Mouse (Mus musculus) hindbrain, embryonic 11.5 days (tissue): Measurements from ENCODE around the gene Lhx3. TPM values are rescaled to one million over a fixed set of nuclear protein-coding genes. Genes with fewer than 3 reads are reported as not detected.

Experiments
- ATAC-seq: fragments of 200-750 bp; cut with Nextera tagmentation; 2 replicates; pipeline ENCODE4 v1.8.0; 2017; ENCODE audit warnings: mild to moderate bottlenecking, moderate TSS enrichment, moderate library complexity; ENCODE audit not compliant: low FRiP score
- DNase-seq: peaks from one replicate; pipeline ENCODE4 v3.0.0-alpha.2; 2015; ENCODE audit warnings: low spot score
- H3K27ac ChIP-seq: fragments of 300-500 bp; sonication (generic); 2 replicates; pipeline ENCODE4 v1.5.1; 2014; ENCODE audit warnings: mild to moderate bottlenecking, low read depth, low read length
- H3K27me3 ChIP-seq: fragments of 300-500 bp; sonication (generic); 2 replicates; pipeline ENCODE4 v1.6.1; 2014; ENCODE audit warnings: mild to moderate bottlenecking, low read length, moderate library complexity, mixed read lengths; ENCODE audit not compliant: control insufficient read depth, insufficient read depth
- H3K36me3 ChIP-seq: fragments of 300-500 bp; sonication (generic); 2 replicates; pipeline ENCODE4 v1.6.1; 2014; ENCODE audit warnings: mild to moderate bottlenecking, low read length, moderate library complexity, mixed read lengths; ENCODE audit not compliant: control insufficient read depth, insufficient read depth
- H3K4me1 ChIP-seq: fragments of 300-500 bp; sonication (generic); replicated peaks from 2 replicates; pipeline ENCODE4 v1.6.1; 2014; ENCODE audit warnings: low read length, mixed read lengths; ENCODE audit not compliant: control insufficient read depth, insufficient read depth
- H3K4me2 ChIP-seq: fragments of 300-500 bp; sonication (generic); replicated peaks from 2 replicates; pipeline ENCODE4 v1.6.1; 2014; ENCODE audit warnings: mild to moderate bottlenecking, low read depth, low read length
- H3K4me3 ChIP-seq: fragments of 300-500 bp; sonication (generic); 2 replicates; pipeline ENCODE4 v1.5.1; 2014; ENCODE audit warnings: low read depth, low read length
- H3K9ac ChIP-seq: fragments of 300-500 bp; sonication (generic); 2 replicates; pipeline ENCODE4 v1.6.1; 2014; ENCODE audit warnings: low read depth, low read length
- H3K9me3 ChIP-seq: fragments of 300-500 bp; sonication (generic); 2 replicates; pipeline ENCODE4 v1.6.1; 2016; ENCODE audit warnings: low read length; ENCODE audit not compliant: control insufficient read depth
- WGBS: fragments of 180-500 bp; shearing (Covaris S2); extraction: QIAGEN DNeasy Blood & Tissue Kit; methylation state at CpG from one replicate; pipeline ENCODE4 v1.1.7; 2014; 5-methylcytosine and 5-hydroxymethylcytosine counted together
- polyA plus RNA-seq: library from polyadenylated mRNA; unstranded; fragments of >200 nt; fragmentation: Nextera tagmentation; extraction: Ambion mirVana; gene quantifications from 2 replicates; pipeline ENCODE4 v1.2.1, GENCODE M21; 2014

The Lhx3 gene
- 6.1 and 7.4 TPM in 2 replicates for polyA plus RNA-seq

DNA sequence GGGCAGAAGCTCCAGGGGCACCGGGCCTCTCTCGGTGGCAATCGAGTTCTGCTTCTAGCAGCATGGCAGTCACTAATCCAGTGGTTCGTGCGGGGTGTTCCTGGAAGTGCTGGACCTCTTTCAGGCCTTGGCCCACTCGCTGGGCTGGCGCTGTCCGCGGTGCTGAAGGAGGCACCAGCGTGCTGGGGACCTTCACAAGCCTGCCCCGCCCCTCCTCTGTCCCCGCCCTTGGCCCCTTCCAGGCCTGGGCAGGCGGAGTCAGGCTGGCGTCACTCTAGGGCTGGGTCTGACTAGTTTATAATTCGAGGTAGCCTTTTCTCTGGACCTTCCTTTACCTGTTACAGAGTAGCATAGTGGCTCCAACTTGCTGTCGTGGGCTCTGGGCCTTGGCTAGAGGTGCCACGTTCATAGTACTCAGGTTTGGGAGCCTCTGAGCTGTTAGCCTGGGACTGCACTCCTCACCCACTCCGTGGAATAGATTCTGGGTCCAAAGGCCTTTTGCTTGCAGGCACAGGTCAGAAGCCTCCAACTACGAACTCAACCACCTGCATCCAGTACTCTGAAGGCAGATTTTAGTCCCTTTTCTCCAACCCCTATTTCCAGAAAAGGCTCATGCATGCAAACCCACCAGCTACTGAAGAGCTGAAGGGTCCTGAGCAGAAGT is at the start of gene Lhx3:
Gene Lhx3 (minus strand): TSS at position 164 of the 664 bp plus-strand sequence.
- H3K4me2 ChIP-seq = peak within 1 kb of the TSS; percentile 36; the same call in 1 of the 2 replicates
- H3K9me3 ChIP-seq = no peaks in the 10 kb centered on the region
- peaks cover 12% of the 10 kb centered on the region for H3K4me1 ChIP-seq
- ATAC-seq (peak; percentile 60; the same call in 1 of the 2 replicates), DNase-seq (peak; percentile 91)
- WGBS = 6% methylated on average over 19 of the region's 19 CpGs
- H3K9ac ChIP-seq = no peak within 1 kb of the TSS
- H3K36me3 ChIP-seq = peaks cover 10% of the 10 kb centered on the region
- peak within 1 kb of the TSS; percentile 17; the same call in 1 of the 2 replicates for H3K4me3 ChIP-seq
- peak within 1 kb of the TSS; percentile 30; the same call in 1 of the 2 replicates for H3K27ac ChIP-seq
- H3K27me3 ChIP-seq = peaks cover 52% of the 10 kb centered on the region

DNA sequence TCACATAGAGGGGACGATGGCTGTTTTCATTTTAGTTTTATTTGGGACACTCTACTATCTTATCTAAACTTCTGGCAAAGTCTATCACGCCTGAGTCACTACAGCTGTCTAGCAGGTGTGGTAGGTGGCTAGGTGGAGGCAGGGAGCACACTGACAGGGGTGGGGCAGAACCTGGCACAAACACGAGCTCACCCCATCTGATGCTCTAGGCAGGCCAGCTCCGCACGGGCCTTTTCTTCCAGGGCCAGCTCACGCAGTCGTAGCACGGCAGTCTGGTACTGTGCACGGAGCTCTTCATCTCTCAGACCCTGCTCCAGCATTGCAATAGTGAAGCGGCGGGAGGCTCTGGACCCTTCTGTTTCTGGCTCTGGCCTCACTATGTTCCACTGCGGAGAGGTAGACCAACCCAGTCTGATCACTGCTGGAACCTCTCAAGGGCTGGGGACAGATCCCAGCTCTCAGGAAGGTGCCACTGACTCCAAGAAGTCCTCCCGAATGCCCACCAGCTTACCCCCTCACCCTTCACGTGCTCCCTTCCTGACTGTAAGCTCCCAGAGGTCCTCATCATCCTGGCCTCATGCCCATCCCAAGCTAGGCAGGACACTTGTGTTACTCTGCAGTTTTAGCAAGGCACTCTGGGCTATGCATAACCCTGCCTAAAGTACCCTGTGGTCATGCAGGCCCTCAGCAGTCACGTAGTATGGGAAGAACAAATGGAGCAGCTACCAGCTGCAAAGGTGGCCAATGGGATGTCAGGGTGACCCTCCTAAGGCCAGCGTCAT is 49.4 kb upstream of the Lhx3 start:
- ATAC-seq (no peak), DNase-seq (no peak)
- Histone ChIP-seq H3K4me2 (no peak overlapping the region), H3K27me3 (no peaks in the 10 kb centered on the region), H3K36me3 (no peaks in the 10 kb centered on the region), H3K4me3 (no peak overlapping the region), H3K9me3 (no peaks in the 10 kb centered on the region), H3K27ac (no peak overlapping the region), H3K9ac (no peak overlapping the region), H3K4me1 (no peaks in the 10 kb centered on the region)
- WGBS = 85% methylated on average over 16 of the region's 16 CpGs

DNA sequence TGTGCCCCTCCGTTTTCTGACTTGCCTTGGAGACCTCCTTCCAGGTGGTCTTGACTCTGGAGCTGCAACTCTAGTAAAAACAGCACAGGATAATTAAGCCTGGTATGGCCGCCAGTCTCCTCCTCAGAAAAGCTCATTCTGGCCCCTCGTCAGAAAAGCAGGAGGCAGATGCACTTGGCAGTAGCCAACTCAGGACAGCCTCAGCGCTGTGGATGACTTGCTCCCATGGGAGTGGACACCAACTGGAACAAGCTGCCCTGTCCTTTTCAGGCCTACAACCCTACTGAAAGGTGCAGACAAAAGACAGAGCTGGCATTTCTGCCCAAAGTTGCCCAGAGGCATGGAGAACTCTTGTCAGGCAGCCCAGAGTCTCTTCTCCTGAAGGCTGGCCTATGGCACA is 46.7 kb upstream of the Lhx3 start:
- DNase-seq = no peak
- no peak for ATAC-seq

DNA sequence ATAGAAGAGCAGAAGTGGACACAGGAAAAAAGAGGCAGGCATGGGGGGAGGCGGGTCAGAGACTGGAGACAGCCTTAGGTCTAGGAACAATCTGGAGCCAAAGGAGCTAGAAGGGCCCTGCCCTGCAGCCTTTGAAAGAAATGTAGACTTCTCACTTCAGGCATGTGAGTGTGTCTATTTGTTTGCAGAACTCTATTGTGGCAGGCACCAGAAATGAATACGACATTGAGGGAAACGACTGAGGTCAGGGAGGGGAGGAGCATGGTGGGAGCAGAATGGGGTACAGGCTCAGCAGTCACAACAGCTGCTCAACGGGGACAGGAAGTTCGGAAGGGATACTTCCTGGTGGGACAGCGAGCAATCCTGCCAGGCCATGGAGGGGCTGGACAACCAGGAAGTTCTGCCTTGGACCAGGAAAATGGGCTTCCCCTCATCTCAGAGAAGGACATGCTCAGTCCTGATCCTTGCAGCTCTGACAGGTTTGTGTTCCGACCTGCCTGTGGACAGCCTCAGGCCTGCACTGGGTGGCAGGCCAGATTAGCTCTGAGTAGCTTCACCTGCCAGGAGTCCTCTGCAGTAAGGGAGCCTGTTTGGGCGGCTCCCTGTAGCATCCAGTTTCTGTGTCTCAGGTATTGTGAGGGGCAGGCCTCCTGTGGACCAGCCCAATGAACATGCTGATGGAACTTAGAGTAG is 44.6 kb upstream of the Lhx3 start:
- H3K36me3 ChIP-seq = no peaks in the 10 kb centered on the region
- H3K4me3 ChIP-seq = no peak overlapping the region
- H3K4me1 ChIP-seq = no peaks in the 10 kb centered on the region
- no peak overlapping the region for H3K4me2 ChIP-seq
- no peak overlapping the region for H3K9ac ChIP-seq
- no peak for ATAC-seq
- H3K27ac ChIP-seq = no peak overlapping the region
- 68% methylated on average over 8 of the region's 8 CpGs for WGBS
- no peaks in the 10 kb centered on the region for H3K9me3 ChIP-seq
- no peaks in the 10 kb centered on the region for H3K27me3 ChIP-seq
- no peak for DNase-seq

More for the DNA sequence above, 46.7 kb upstream of the Lhx3 start:
- Histone ChIP-seq H3K27ac (no peak overlapping the region), H3K9me3 (no peaks in the 10 kb centered on the region), H3K4me3 (no peak overlapping the region), H3K9ac (no peak overlapping the region), H3K36me3 (no peaks in the 10 kb centered on the region), H3K4me2 (no peak overlapping the region), H3K4me1 (no peaks in the 10 kb centered on the region), H3K27me3 (no peaks in the 10 kb centered on the region)
- 65% methylated on average over 4 of the region's 4 CpGs for WGBS

DNA sequence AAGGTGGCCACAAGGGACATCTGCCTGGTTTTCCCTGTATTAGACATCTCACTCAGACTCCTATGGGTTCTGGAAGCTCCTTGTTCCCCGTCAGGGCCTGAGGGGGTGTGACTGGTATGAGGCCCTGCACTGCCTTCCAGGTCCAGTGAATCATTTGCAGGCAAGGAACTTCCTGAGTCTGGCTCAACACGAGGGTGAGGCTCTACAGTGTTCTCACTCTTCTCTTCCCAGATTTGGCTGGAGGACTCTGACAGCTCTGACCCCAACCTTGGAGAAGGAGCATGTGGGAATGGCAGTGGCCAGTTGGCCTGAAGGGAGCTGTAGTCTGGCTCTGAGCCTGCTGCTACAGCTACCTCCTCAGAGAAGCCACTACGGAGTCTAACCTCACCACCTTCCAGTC is 39.4 kb upstream of the Lhx3 start:
- ATAC-seq (no peak), DNase-seq (no peak)
- Histone ChIP-seq H3K4me1 (no peaks in the 10 kb centered on the region), H3K36me3 (no peaks in the 10 kb centered on the region), H3K9ac (no peak overlapping the region), H3K4me3 (no peak overlapping the region), H3K27ac (no peak overlapping the region), H3K27me3 (no peaks in the 10 kb centered on the region), H3K9me3 (no peaks in the 10 kb centered on the region), H3K4me2 (no peak overlapping the region)
- 63% methylated on average over 3 of the region's 3 CpGs for WGBS

DNA sequence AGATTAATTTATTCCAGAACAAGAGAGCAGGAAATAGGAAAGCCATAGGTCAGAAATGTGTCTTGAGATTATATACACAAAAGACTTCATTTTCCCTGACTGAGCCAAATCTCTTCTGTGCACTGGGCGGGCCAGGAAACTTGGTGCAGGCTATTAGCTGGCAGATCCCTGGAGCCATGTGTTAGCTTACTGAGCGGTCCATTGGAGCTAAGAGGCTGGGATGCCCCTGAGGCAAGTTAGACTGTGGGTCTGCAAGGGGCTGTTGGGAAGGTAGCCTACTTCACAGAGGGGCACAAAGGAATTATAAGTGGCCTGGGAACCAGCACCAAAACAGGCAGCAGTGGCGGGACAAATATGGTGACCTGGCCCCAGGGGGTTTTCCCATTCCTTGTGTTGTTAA is 32.8 kb upstream of the Lhx3 start:
- no peaks in the 10 kb centered on the region for H3K9me3 ChIP-seq
- DNase-seq (no peak), ATAC-seq (no peak)
- H3K4me1 ChIP-seq = peaks cover 4% of the 10 kb centered on the region; the same call in 1 of the 2 replicates
- no peak overlapping the region for H3K4me3 ChIP-seq
- no peaks in the 10 kb centered on the region for H3K36me3 ChIP-seq
- no peak overlapping the region for H3K4me2 ChIP-seq
- H3K27ac ChIP-seq = no peak overlapping the region
- WGBS = 75% methylated on average over 3 of the region's 3 CpGs
- H3K9ac ChIP-seq = no peak overlapping the region
- H3K27me3 ChIP-seq = no peaks in the 10 kb centered on the region

DNA sequence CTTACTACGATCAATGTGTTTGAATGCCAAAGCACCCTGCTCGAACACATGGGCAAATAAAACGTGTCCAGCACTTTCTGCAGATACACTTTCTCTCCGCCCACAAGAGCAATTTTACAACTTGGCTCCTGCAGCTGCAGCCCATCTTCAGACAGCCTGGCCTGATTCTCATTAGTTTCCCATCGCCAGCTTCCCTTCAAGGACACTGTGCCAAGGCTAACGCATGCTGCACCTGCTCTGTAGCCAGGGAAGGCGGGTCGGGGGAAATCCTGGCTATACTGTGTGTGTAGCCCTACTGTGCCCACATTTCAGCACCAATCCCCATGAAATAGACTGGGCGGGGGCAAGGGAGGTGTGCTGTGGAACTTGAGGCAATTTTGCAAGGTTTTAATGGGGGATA is 32.2 kb upstream of the Lhx3 start:
- Histone ChIP-seq H3K27ac (no peak overlapping the region), H3K4me3 (no peak overlapping the region), H3K4me1 (peaks cover 4% of the 10 kb centered on the region; the same call in 1 of the 2 replicates), H3K9ac (no peak overlapping the region), H3K4me2 (no peak overlapping the region), H3K9me3 (no peaks in the 10 kb centered on the region), H3K36me3 (no peaks in the 10 kb centered on the region), H3K27me3 (no peaks in the 10 kb centered on the region)
- no peak for DNase-seq
- no peak for ATAC-seq
- WGBS = 74% methylated on average over 9 of the region's 9 CpGs

DNA sequence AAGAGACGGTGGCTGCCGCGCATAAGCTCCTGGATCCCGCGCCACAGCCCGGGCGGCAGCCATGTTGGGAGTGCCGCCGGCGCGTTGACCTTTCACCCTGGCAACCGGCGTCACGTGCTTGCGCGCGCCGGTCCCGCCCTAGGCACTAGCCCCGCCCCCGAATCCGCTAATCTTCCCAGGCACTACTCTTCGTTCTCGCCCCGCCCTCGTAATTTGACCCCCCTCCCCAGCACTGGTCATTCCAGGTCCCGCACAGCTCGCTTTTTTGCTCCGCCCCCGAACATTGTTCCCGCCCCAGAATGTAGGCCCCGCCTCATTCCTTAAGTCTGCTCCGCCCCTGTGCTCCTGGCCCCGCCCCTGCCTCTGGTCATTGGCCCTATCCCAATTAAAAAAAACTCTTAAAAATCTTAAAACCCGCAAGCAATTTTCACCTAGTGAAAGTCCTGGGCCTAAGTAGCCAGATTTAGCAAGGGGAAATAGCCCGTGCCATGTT is 29.2 kb upstream of the Lhx3 start, which contains the start of gene Qsox2:
Gene Qsox2 (minus strand): TSS at position 236 of the 493 bp plus-strand sequence.
- Histone ChIP-seq H3K27ac (peak within 1 kb of the TSS; percentile 72; the same call in 1 of the 2 replicates), H3K4me1 (peaks cover 4% of the 10 kb centered on the region; the same call in 1 of the 2 replicates), H3K36me3 (no peaks in the 10 kb centered on the region), H3K9ac (peak within 1 kb of the TSS; percentile 93), H3K9me3 (no peaks in the 10 kb centered on the region), H3K27me3 (no peaks in the 10 kb centered on the region), H3K4me3 (peak within 1 kb of the TSS; percentile 96), H3K4me2 (peak within 1 kb of the TSS; percentile 84)
- WGBS = 2% methylated on average over 21 of the region's 36 CpGs
- DNase-seq (peak; percentile 96), ATAC-seq (peak; percentile 92)
